Mouse (Mus musculus) heart, postnatal 4 days (tissue): ENCODE results near the gene Mrgpra3. TPM values are rescaled to one million over a fixed set of nuclear protein-coding genes. Genes with fewer than 3 reads are reported as not detected.

Experiments
- DNase-seq: peaks from one replicate; pipeline ENCODE4 v3.0.0; 2021
- total RNA-seq, 2 experiments: library from RNA; stranded (reverse); gene quantifications; 2 replicates each; pipeline ENCODE4 v1.2.3; 2021

Mrgpra3 gene
- total RNA-seq, result not detected

DNA sequence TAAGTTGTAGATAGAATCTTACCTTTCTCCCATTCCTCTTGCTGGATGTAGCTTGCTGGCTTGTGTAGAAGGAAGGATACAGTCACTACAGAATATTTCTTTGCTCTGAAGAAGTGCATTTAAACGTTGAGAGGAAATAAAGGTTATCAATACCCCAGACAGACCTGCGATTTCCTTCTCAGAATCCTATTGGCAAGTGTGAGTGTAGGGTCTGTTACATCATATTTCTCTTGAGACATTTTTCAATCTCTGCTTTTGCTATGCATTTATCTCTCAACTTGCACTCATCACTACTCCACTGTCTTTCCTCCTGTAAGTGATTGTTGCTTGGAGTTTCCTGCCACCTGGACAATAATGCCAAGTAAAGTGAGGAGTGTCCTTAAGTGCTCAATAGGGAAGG, at the start of gene Mrgpra3:
Gene Mrgpra3 (minus strand): TSS at position 101 of the 400 bp plus-strand sequence.
- no peak for DNase-seq

Other genes starting within 250 kb of the Mrgpra3 start
- gene Mrgpra1, start 247.1 kb downstream of the Mrgpra3 start, total RNA-seq, result not detected
- gene Mrgpra2a, start 149.2 kb downstream of the Mrgpra3 start, total RNA-seq, result not detected
- gene Mrgpra2b, start 72.5 kb downstream of the Mrgpra3 start, total RNA-seq, result under 1 TPM in 1 of 2 experiments, not detected in 1; 0.36 TPM